Mouse (Mus musculus) gonadal fat pad, adult 2 months (tissue): ENCODE measurements around the gene Hsf2. TPM values are rescaled to one million over a fixed set of nuclear protein-coding genes. Genes with fewer than 3 reads are reported as not detected.
"Not testable (repeated sequence)": the region's sequence is repeated elsewhere in the genome, so short reads cannot be mapped to it uniquely, and the experiment has no call there.

Source experiments
- DNase-seq: peaks from one replicate; pipeline ENCODE4 v3.0.0-alpha.2; 2012; ENCODE audit warnings: low read depth
- polyA plus RNA-seq: library from polyadenylated mRNA; depleted of rRNA; stranded (reverse); fragments of >200 nt; gene quantifications from 2 replicates; pipeline ENCODE4 v1.2.3, GENCODE M21; 2012; rRNA removed

Hsf2 gene
- polyA plus RNA-seq, 1 experiment: 5.8 TPM

GRCm38 (mm10) chr10:57532218-57533101 lies 46.3 kb downstream of the Hsf2 start, which contains the start of gene Serinc1:
Serinc1 (minus strand) TSS chr10:57532530.
- peak; percentile 37 for DNase-seq

DNA sequence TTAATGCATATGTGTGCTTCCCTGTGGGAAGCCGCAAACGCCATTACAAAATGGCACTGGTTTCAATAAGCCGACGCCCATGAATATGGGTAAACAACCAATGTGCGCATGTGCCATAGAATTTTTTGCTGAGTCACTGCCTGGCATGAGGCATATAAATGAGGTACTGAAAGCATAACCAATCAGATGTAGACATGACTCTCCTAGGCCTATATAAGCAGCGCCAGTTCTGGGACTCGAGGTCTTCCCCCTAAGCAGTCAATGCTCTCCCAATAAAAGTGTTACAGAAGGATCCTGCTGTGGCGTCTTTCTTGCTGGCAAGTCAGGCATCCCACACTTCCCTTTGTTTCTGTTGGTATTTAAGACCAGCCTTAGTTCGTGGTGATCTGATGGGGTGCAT lies 57.7 kb downstream of the Hsf2 start:
- not testable (repeated sequence) for DNase-seq

DNA sequence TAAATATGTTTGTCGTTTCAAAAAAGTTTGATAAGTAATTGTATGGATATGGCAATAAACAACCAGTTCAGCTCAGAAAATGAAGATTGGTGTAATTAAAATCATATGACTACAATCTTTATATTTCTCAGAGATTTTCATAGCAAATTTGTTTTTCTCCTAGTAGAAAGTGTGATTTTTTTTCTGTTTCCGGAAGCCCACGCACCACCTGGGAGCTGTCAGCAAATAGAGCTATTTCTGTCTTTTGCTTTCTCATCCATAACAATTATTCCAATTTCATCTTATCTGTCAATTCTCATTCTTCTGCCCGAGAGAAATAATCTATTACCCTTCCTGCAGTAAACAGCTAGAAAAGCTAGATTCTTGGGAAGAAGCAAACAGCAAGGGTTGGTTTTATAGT lies 63.4 kb downstream of the Hsf2 start:
- no peak for DNase-seq

DNA sequence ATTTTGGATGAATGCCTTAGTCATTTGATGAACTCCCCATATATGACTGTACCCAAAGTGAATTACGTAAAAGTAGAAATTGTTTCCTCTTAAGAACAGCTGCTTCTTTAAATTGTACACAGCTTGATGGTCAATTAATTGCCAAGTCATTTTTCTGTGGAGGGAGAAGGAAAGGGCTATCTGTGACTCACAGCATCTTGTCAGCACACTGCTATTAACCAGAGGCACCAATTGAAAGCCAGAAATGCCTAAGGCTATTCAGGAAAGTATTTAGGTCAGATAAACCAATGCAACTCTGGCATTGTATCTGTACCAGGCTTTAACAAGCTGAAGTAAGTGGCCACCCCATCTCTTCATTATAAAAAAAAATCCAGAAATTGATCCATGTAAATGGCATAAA lies 67.5 kb downstream of the Hsf2 start:
- DNase-seq: no peak

GRCm38 (mm10) chr10:57557597-57557996 lies 71.4 kb downstream of the Hsf2 start:
- DNase-seq: no peak

Other genes starting within 250 kb of the Hsf2 start
- 93.0 and 94.6 TPM in 2 replicates for gene Serinc1, start 46.1 kb downstream of the Hsf2 start, polyA plus RNA-seq
- gene Pkib, start 145.6 kb downstream of the Hsf2 start, polyA plus RNA-seq: 4.0 and 11.5 TPM in 2 replicates